Mouse (Mus musculus) cerebellum, adult 11-12 months (tissue): ENCODE measurements around the gene Qrich1.
"Not testable (repeated sequence)": the region's sequence is repeated elsewhere in the genome, so short reads cannot be mapped to it uniquely, and the experiment has no call there.

Experiments used
- DNase-seq: peaks from one replicate; pipeline ENCODE4 v3.0.0; 2022

Gene Qrich1

GRCm38 (mm10) chr9:108591462-108591861 is 74.9 kb downstream of the Qrich1 start:
- no peak for DNase-seq

- no peak for DNase-seq
Observed at GRCm38 (mm10) chr9:108594354-108594753, 77.7 kb downstream of the Qrich1 start.

- DNase-seq = peak; percentile 81
Observed at GRCm38 (mm10) chr9:108596998-108597764, 80.6 kb downstream of the Qrich1 start, which contains the start of gene P4htm. P4htm (minus strand) TSS chr9:108597667.

- no peak for DNase-seq
Observed at GRCm38 (mm10) chr9:108599021-108599566, 82.5 kb downstream of the Qrich1 start.

- DNase-seq = no peak
Observed at GRCm38 (mm10) chr9:108600011-108600410, 83.4 kb downstream of the Qrich1 start.

- DNase-seq = no peak
Observed at GRCm38 (mm10) chr9:108601986-108602385, 85.4 kb downstream of the Qrich1 start.

GRCm38 (mm10) chr9:108607929-108608328 is 91.3 kb downstream of the Qrich1 start:
- not testable (repeated sequence) for DNase-seq

- no peak for DNase-seq
Observed at GRCm38 (mm10) chr9:108608889-108609288, 92.3 kb downstream of the Qrich1 start.
